Mouse (Mus musculus): ENCODE measurements around the gene Rnf167. TPM values are rescaled to one million over a fixed set of nuclear protein-coding genes. Genes with fewer than 3 reads are reported as not detected.

Rnf167 gene
- polyA plus RNA-seq, 1 experiment, result 346 TPM

DNA sequence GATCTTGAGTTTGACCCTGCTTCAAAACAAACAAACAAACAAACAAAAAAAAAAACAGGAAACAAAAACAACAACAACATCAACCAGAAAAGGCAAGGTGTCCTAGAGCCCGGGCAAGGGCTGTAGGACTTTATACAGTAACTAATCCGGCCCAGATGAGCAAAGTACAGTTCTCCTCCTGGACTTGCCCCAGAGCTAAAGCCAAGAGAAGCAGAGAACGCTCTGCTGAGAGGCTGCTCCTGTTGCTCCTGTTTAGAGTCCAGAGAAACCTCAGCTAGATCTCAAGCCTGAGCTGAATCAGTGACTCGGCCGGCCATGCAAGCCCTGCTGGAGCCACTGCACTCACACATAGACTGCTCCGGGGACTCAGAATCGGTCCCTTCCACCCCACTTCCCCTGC lies 16.9 kb upstream of the Rnf167 start:
- H3K4me3 ChIP-seq (ENCODE audit: control insufficient read depth, insufficient read depth, low read length), result no peak overlapping the region
- DNase-seq, result no peak
- TF ChIP-seq POLR2A (IDR thresholded peaks at IDR 0.05; ENCODE audit: control insufficient read depth, extremely low read depth, insufficient read depth, low read length, poor library complexity) (no peak), CTCF (IDR thresholded peaks at IDR 0.05; ENCODE audit: borderline replicate concordance, control insufficient read depth, extremely low read depth, insufficient read depth, low read length, poor library complexity) (no peak)
- H3K4me1 ChIP-seq (replicated peaks; ENCODE audit: control insufficient read depth, insufficient read depth, low read length), result no peaks in the 10 kb centered on the region
- H3K36me3 ChIP-seq (ENCODE audit: control insufficient read depth, insufficient read depth, low read length), result no peaks in the 10 kb centered on the region
- H3K27ac ChIP-seq (ENCODE audit: control insufficient read depth, insufficient read depth, low read length), result no peak overlapping the region
- 82% methylated on average over 7 of the region's 7 CpGs for WGBS
- H3K27me3 ChIP-seq (ENCODE audit: control insufficient read depth, insufficient read depth, low read length), result no peaks in the 10 kb centered on the region

DNA sequence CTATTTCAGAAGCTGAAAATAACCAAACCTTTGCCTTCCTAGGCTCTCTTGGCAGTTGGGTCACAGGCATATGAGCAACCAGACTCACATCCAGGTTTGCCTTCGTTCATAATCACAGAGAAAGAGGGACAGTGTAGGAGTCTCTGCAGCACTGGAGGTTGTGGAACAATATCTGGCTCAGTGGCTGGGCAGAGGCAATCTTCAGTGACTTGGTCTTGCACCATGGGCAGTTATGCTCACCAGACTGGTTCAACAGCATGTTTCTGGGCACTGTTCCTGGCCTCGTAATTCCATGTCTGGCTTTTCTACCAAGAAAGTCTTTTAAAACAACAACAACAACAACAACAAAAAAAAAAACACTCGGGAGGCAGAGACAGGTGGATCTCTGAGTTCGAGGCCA lies 11.4 kb upstream of the Rnf167 start:
- H3K36me3 ChIP-seq (ENCODE audit: control insufficient read depth, insufficient read depth, low read length), result no peaks in the 10 kb centered on the region
- 91% methylated on average over 4 of the region's 4 CpGs for WGBS
- H3K4me1 ChIP-seq (replicated peaks; ENCODE audit: control insufficient read depth, insufficient read depth, low read length), result no peaks in the 10 kb centered on the region
- TF ChIP-seq CTCF (IDR thresholded peaks at IDR 0.05; ENCODE audit: borderline replicate concordance, control insufficient read depth, extremely low read depth, insufficient read depth, low read length, poor library complexity) (no peak), POLR2A (IDR thresholded peaks at IDR 0.05; ENCODE audit: control insufficient read depth, extremely low read depth, insufficient read depth, low read length, poor library complexity) (no peak)
- no peak overlapping the region for H3K27ac ChIP-seq (ENCODE audit: control insufficient read depth, insufficient read depth, low read length)
- no peak for DNase-seq
- no peaks in the 10 kb centered on the region for H3K27me3 ChIP-seq (ENCODE audit: control insufficient read depth, insufficient read depth, low read length)
- no peak overlapping the region for H3K4me3 ChIP-seq (ENCODE audit: control insufficient read depth, insufficient read depth, low read length)

DNA sequence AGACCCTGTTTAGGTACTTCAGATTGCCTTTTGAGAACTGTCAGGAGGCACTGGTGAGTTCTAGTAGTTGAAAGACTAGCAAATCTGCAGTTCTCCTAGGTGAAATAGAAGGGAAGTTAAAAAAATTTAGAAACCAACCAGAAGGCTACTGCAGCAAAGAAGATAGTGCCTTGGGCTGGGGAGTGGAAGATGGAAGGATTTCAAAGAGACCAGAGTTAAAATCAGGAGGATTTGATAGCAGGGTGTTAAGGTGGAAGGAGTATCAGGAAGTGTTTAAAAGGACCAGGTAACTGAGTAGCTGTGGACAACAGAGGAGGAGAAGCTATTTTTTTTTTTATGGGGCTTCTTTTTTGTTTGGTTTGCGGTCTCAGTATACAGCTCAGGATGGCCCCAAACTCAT lies 9.3 kb upstream of the Rnf167 start:
- Histone ChIP-seq H3K27ac (ENCODE audit: control insufficient read depth, insufficient read depth, low read length) (no peak overlapping the region), H3K4me1 (replicated peaks; ENCODE audit: control insufficient read depth, insufficient read depth, low read length) (no peaks in the 10 kb centered on the region), H3K27me3 (ENCODE audit: control insufficient read depth, insufficient read depth, low read length) (no peaks in the 10 kb centered on the region), H3K36me3 (ENCODE audit: control insufficient read depth, insufficient read depth, low read length) (no peaks in the 10 kb centered on the region), H3K4me3 (ENCODE audit: control insufficient read depth, insufficient read depth, low read length) (no peak overlapping the region)
- no peak for TF ChIP-seq CTCF (IDR thresholded peaks at IDR 0.05; ENCODE audit: borderline replicate concordance, control insufficient read depth, extremely low read depth, insufficient read depth, low read length, poor library complexity)
- TF ChIP-seq POLR2A (IDR thresholded peaks at IDR 0.05; ENCODE audit: control insufficient read depth, extremely low read depth, insufficient read depth, low read length, poor library complexity), result no peak
- DNase-seq, result no peak
- 100% methylated on average over 1 of the region's 1 CpGs for WGBS

DNA sequence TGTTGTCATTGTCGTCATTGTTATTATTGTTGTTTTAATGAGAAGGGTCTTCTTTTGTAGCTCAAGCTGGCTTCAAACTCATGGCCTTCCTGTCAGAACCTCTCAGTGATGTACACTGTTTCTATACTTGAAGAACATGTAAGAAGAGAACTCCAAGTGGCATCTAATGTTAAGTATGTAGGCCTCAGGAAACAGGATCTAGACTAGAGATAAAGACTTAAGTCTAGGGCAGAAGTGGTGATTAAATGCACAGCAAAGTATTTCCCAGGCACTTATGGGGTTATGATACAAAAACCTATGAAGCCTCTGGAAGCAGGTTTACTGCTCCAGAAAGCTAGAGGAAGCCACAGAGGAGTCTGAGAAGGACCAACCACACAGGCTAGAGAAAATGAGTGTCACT lies 8.7 kb upstream of the Rnf167 start:
- Histone ChIP-seq H3K36me3 (ENCODE audit: control insufficient read depth, insufficient read depth, low read length) (no peaks in the 10 kb centered on the region), H3K4me1 (replicated peaks; ENCODE audit: control insufficient read depth, insufficient read depth, low read length) (no peaks in the 10 kb centered on the region), H3K4me3 (ENCODE audit: control insufficient read depth, insufficient read depth, low read length) (no peak overlapping the region), H3K27me3 (ENCODE audit: control insufficient read depth, insufficient read depth, low read length) (no peaks in the 10 kb centered on the region), H3K27ac (ENCODE audit: control insufficient read depth, insufficient read depth, low read length) (no peak overlapping the region)
- no peak for DNase-seq
- WGBS, result 90% methylated on average over 1 of the region's 1 CpGs
- no peak for TF ChIP-seq CTCF (IDR thresholded peaks at IDR 0.05; ENCODE audit: borderline replicate concordance, control insufficient read depth, extremely low read depth, insufficient read depth, low read length, poor library complexity)
- no peak for TF ChIP-seq POLR2A (IDR thresholded peaks at IDR 0.05; ENCODE audit: control insufficient read depth, extremely low read depth, insufficient read depth, low read length, poor library complexity)

DNA sequence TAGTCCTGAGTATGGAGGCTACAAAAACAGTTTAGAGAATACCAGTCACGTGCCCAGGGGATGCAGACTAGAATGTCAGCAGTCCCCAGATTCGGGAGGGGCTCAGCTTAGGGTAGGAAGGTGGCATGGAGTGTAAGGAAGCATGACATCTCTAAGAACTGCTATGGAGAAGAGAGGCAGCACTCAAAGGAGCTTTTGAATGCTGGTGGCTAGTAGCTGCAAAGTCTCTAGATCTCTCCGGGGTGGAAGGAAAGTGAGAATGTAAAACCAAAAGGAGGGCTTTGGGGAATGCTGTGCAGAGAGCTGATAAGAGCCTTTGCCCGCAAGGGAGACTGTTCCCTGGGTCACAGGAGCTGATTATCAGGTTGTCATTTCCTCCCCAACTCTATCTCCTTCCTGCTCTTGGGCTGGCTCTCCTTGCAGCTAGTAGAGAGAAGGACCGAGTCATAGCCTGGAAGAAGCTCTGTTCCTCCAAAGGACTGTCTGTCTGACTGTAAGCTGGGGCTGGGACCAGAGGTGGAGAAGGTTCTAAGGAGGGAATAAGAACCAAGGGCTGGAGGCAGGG lies 8.2 kb upstream of the Rnf167 start, which contains the start of gene Gp1ba:
Gene Gp1ba (plus strand): TSS at position 409 of the 565 bp plus-strand sequence.
- no peak for DNase-seq
- Histone ChIP-seq H3K4me1 (replicated peaks; ENCODE audit: control insufficient read depth, insufficient read depth, low read length) (no peaks in the 10 kb centered on the region), H3K36me3 (ENCODE audit: control insufficient read depth, insufficient read depth, low read length) (no peaks in the 10 kb centered on the region), H3K27ac (ENCODE audit: control insufficient read depth, insufficient read depth, low read length) (no peak within 1 kb of the TSS), H3K27me3 (ENCODE audit: control insufficient read depth, insufficient read depth, low read length) (no peaks in the 10 kb centered on the region), H3K4me3 (ENCODE audit: control insufficient read depth, insufficient read depth, low read length) (no peak within 1 kb of the TSS)
- TF ChIP-seq POLR2A (IDR thresholded peaks at IDR 0.05; ENCODE audit: control insufficient read depth, extremely low read depth, insufficient read depth, low read length, poor library complexity) (no peak), CTCF (IDR thresholded peaks at IDR 0.05; ENCODE audit: borderline replicate concordance, control insufficient read depth, extremely low read depth, insufficient read depth, low read length, poor library complexity) (no peak)
- 10% methylated on average over 5 of the region's 5 CpGs for WGBS

DNA sequence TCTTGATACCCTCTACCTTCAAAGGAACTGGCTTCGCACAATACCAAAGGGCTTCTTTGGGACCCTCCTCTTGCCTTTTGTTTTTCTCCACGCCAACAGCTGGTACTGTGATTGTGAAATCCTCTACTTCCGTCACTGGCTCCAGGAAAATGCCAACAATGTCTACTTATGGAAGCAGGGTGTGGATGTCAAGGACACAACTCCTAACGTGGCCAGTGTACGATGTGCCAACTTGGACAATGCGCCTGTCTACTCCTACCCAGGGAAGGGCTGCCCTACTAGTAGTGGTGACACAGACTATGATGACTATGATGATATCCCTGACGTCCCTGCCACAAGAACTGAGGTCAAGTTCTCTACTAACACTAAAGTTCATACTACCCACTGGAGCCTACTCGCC lies 7.1 kb upstream of the Rnf167 start:
- Histone ChIP-seq H3K4me3 (ENCODE audit: control insufficient read depth, insufficient read depth, low read length) (no peak overlapping the region), H3K4me1 (replicated peaks; ENCODE audit: control insufficient read depth, insufficient read depth, low read length) (no peaks in the 10 kb centered on the region), H3K27me3 (ENCODE audit: control insufficient read depth, insufficient read depth, low read length) (no peaks in the 10 kb centered on the region)

DNA sequence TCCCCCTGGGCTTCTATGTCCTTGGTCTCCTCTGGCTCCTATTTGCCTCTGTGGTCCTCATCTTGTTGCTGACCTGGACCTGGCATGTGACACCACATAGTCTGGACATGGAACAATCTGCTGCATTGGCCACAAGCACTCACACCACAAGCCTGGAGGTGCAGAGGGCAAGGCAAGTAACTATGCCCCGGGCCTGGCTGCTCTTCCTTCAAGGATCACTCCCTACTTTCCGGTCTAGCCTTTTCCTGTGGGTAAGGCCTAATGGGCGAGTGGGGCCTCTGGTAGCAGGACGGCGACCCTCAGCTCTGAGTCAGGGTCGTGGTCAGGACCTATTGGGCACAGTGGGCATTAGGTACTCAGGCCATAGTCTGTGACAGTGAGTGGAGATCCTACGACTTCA lies 5.8 kb upstream of the Rnf167 start:
- Histone ChIP-seq H3K36me3 (ENCODE audit: control insufficient read depth, insufficient read depth, low read length) (no peaks in the 10 kb centered on the region), H3K4me3 (ENCODE audit: control insufficient read depth, insufficient read depth, low read length) (no peak overlapping the region), H3K27ac (ENCODE audit: control insufficient read depth, insufficient read depth, low read length) (no peak overlapping the region), H3K27me3 (ENCODE audit: control insufficient read depth, insufficient read depth, low read length) (no peaks in the 10 kb centered on the region), H3K4me1 (replicated peaks; ENCODE audit: control insufficient read depth, insufficient read depth, low read length) (peaks cover 12% of the 10 kb centered on the region)
- WGBS, result 89% methylated on average over 7 of the region's 7 CpGs
- no peak for TF ChIP-seq POLR2A (IDR thresholded peaks at IDR 0.05; ENCODE audit: control insufficient read depth, extremely low read depth, insufficient read depth, low read length, poor library complexity)
- no peak for TF ChIP-seq CTCF (IDR thresholded peaks at IDR 0.05; ENCODE audit: borderline replicate concordance, control insufficient read depth, extremely low read depth, insufficient read depth, low read length, poor library complexity)
- DNase-seq, result no peak

More for the DNA sequence above, 7.1 kb upstream of the Rnf167 start:
- TF ChIP-seq CTCF (IDR thresholded peaks at IDR 0.05; ENCODE audit: borderline replicate concordance, control insufficient read depth, extremely low read depth, insufficient read depth, low read length, poor library complexity) (no peak), POLR2A (IDR thresholded peaks at IDR 0.05; ENCODE audit: control insufficient read depth, extremely low read depth, insufficient read depth, low read length, poor library complexity) (no peak)
- no peak overlapping the region for H3K27ac ChIP-seq (ENCODE audit: control insufficient read depth, insufficient read depth, low read length)
- no peaks in the 10 kb centered on the region for H3K36me3 ChIP-seq (ENCODE audit: control insufficient read depth, insufficient read depth, low read length)
- DNase-seq, result no peak
- WGBS, result 95% methylated on average over 8 of the region's 8 CpGs
